Mouse (Mus musculus) lung, embryonic 15.5 days (tissue): Measurements from ENCODE around the gene Grin2a. TPM values are rescaled to one million over a fixed set of nuclear protein-coding genes. Genes with fewer than 3 reads are reported as not detected.
A peak's percentile ranks its signal among the peaks of the same experiment; 100 is the strongest.
"Not testable (repeated sequence)": the region's sequence is repeated elsewhere in the genome, so short reads cannot be mapped to it uniquely, and the experiment has no call there.

Experiments
- ATAC-seq: fragments of 200-750 bp; cut with Nextera tagmentation; 2 replicates; pipeline ENCODE4 v1.8.0; 2017; ENCODE audit warnings: moderate number of reproducible peaks, borderline replicate concordance; ENCODE audit not compliant: low FRiP score, low TSS enrichment; ENCODE audit errors: extremely low read depth
- H3K27ac ChIP-seq: fragments of 300-500 bp; sonication (generic); 2 replicates; pipeline ENCODE4 v1.5.1; 2015; ENCODE audit warnings: moderate library complexity, mild to moderate bottlenecking, inconsistent platforms
- H3K27me3 ChIP-seq: fragments of 300-500 bp; sonication (generic); 2 replicates; pipeline ENCODE4 v1.6.1; 2015; ENCODE audit warnings: inconsistent platforms
- H3K36me3 ChIP-seq: fragments of 300-500 bp; sonication (generic); 2 replicates; pipeline ENCODE4 v1.6.1; 2015; ENCODE audit warnings: inconsistent platforms
- H3K4me1 ChIP-seq: fragments of 300-500 bp; sonication (generic); 2 replicates; pipeline ENCODE4 v1.6.1; 2015; ENCODE audit warnings: inconsistent platforms
- H3K4me2 ChIP-seq: fragments of 300-500 bp; sonication (generic); 2 replicates; pipeline ENCODE4 v1.6.1; 2015; ENCODE audit warnings: inconsistent platforms, mild to moderate bottlenecking, moderate library complexity
- H3K4me3 ChIP-seq: fragments of 300-500 bp; sonication (generic); 2 replicates; pipeline ENCODE4 v1.5.1; 2015; ENCODE audit warnings: mild to moderate bottlenecking, inconsistent platforms
- H3K9ac ChIP-seq: fragments of 300-500 bp; sonication (generic); 2 replicates; pipeline ENCODE4 v1.6.1; 2015; ENCODE audit warnings: inconsistent platforms
- H3K9me3 ChIP-seq: fragments of 300-500 bp; sonication (generic); 2 replicates; pipeline ENCODE4 v1.6.1; 2016; ENCODE audit warnings: inconsistent platforms
- WGBS: fragments of 180-500 bp; shearing (Covaris S2); methylation state at CpG from one replicate; pipeline ENCODE4 v1.1.7; 2015; 5-methylcytosine and 5-hydroxymethylcytosine counted together
- polyA plus RNA-seq: library from polyadenylated mRNA; unstranded; fragments of >200 nt; fragmentation: Nextera tagmentation; extraction: Ambion mirVana; gene quantifications from 2 replicates; pipeline ENCODE4 v1.2.1, GENCODE M21; 2015

The Grin2a gene
- polyA plus RNA-seq, 1 experiment from 2014 or later: 0.41 TPM

- H3K4me2 ChIP-seq: no peak overlapping the region
These were observed 324.1 kb downstream of the Grin2a start for GRCm38 (mm10) chr16:9671222-9671621.

GRCm38 (mm10) chr16:9670750-9671161 lies 324.6 kb downstream of the Grin2a start:
- no peaks in the 10 kb centered on the region for H3K27me3 ChIP-seq
- H3K27ac ChIP-seq: no peak overlapping the region
- no peaks in the 10 kb centered on the region for H3K9me3 ChIP-seq
- H3K4me2 ChIP-seq: no peak overlapping the region
- no peaks in the 10 kb centered on the region for H3K4me1 ChIP-seq
- H3K9ac ChIP-seq: no peak overlapping the region
- peak; percentile 42; the same call in 1 of the 2 replicates for ATAC-seq
- H3K4me3 ChIP-seq: no peak overlapping the region
- 22% methylated on average over 6 of the region's 6 CpGs for WGBS
- no peaks in the 10 kb centered on the region for H3K36me3 ChIP-seq

More at GRCm38 (mm10) chr16:9671222-9671621, 324.1 kb downstream of the Grin2a start:
- H3K27me3 ChIP-seq: no peaks in the 10 kb centered on the region
- H3K27ac ChIP-seq: no peak overlapping the region
- no peak overlapping the region for H3K9ac ChIP-seq
- no peaks in the 10 kb centered on the region for H3K9me3 ChIP-seq
- no peaks in the 10 kb centered on the region for H3K4me1 ChIP-seq
- WGBS: 39% methylated on average over 1 of the region's 1 CpGs
- H3K36me3 ChIP-seq: no peaks in the 10 kb centered on the region
- no peak for ATAC-seq
- H3K4me3 ChIP-seq: no peak overlapping the region

DNA sequence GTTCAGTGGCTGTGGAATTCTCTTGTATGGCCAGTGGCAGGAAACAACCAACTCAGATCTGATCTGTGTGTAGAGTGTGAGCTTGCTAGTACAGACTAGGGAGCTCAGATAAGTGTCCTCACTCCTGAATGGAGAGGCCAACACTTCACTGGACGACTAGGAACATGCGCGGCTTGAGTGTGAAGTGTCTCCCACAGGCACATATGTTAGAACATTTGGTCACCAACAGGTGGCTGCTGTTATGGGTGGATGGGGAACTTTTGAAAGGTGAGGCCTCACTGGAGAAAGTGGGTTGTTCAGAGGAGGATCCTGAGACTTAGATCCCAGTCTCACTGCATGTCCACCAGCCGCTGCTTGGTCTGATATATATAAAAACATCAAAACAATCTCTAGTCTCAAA lies 329.5 kb downstream of the Grin2a start:
- no peak overlapping the region for H3K9ac ChIP-seq
- ATAC-seq: no peak
- H3K4me2 ChIP-seq: no peak overlapping the region
- H3K36me3 ChIP-seq: no peaks in the 10 kb centered on the region
- WGBS: 75% methylated on average over 4 of the region's 4 CpGs
- no peaks in the 10 kb centered on the region for H3K27me3 ChIP-seq
- H3K9me3 ChIP-seq: no peaks in the 10 kb centered on the region
- H3K4me3 ChIP-seq: no peak overlapping the region
- H3K4me1 ChIP-seq: no peaks in the 10 kb centered on the region
- H3K27ac ChIP-seq: no peak overlapping the region

GRCm38 (mm10) chr16:9664060-9664459 lies 331.3 kb downstream of the Grin2a start:
- no peaks in the 10 kb centered on the region for H3K4me1 ChIP-seq
- H3K4me2 ChIP-seq: no peak overlapping the region
- H3K27ac ChIP-seq: peak overlapping the region; percentile 54
- H3K27me3 ChIP-seq: no peaks in the 10 kb centered on the region
- H3K36me3 ChIP-seq: no peaks in the 10 kb centered on the region
- H3K9ac ChIP-seq: no peak overlapping the region
- 42% methylated on average over 3 of the region's 3 CpGs for WGBS
- ATAC-seq: peak; percentile 77; the same call in 1 of the 2 replicates
- no peaks in the 10 kb centered on the region for H3K9me3 ChIP-seq
- no peak overlapping the region for H3K4me3 ChIP-seq

- no peak overlapping the region for H3K4me3 ChIP-seq
- H3K27ac ChIP-seq: peak overlapping the region; percentile 54
- H3K9me3 ChIP-seq: no peaks in the 10 kb centered on the region
- H3K9ac ChIP-seq: no peak overlapping the region
- H3K27me3 ChIP-seq: no peaks in the 10 kb centered on the region
- H3K4me1 ChIP-seq: no peaks in the 10 kb centered on the region
- ATAC-seq: peak; percentile 33; the same call in 1 of the 2 replicates
- no peaks in the 10 kb centered on the region for H3K36me3 ChIP-seq
- 36% methylated on average over 2 of the region's 2 CpGs for WGBS
- H3K4me2 ChIP-seq: no peak overlapping the region
These were observed 331.9 kb downstream of the Grin2a start for GRCm38 (mm10) chr16:9663508-9663907.

- no peaks in the 10 kb centered on the region for H3K9me3 ChIP-seq
- H3K4me1 ChIP-seq: no peaks in the 10 kb centered on the region
- H3K9ac ChIP-seq: no peak overlapping the region
- WGBS: 88% methylated on average over 10 of the region's 10 CpGs
- H3K4me2 ChIP-seq: no peak overlapping the region
- no peak for ATAC-seq
- H3K27me3 ChIP-seq: no peaks in the 10 kb centered on the region
- H3K4me3 ChIP-seq: no peak overlapping the region
- no peak overlapping the region for H3K27ac ChIP-seq
- no peaks in the 10 kb centered on the region for H3K36me3 ChIP-seq
These were observed 369.5 kb downstream of the Grin2a start for GRCm38 (mm10) chr16:9625652-9626444.

DNA sequence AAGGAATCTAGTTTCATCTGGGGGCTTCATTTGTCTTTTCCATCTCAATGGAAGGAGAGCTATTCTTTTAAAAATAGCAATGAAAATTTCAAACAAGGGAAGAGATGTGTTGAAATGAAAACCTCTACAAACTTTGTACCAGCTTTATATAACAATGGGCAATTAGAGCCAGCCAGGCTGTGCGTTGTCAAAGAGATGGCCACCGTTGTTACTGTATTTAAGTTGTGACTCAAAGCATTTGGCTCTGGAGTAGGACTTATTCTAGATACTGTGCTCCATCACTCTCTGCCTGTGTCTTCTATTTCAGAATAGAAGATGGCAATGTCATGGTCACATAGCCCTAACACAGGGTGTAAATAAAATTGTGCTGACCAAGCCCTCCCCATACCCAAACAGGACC lies 371.0 kb downstream of the Grin2a start:
- Histone ChIP-seq H3K36me3 (no peaks in the 10 kb centered on the region), H3K4me1 (no peaks in the 10 kb centered on the region), H3K4me2 (no peak overlapping the region), H3K9ac (no peak overlapping the region), H3K27me3 (no peaks in the 10 kb centered on the region), H3K27ac (no peak overlapping the region), H3K9me3 (no peaks in the 10 kb centered on the region), H3K4me3 (no peak overlapping the region)
- 91% methylated on average over 2 of the region's 2 CpGs for WGBS
- no peak for ATAC-seq

- no peaks in the 10 kb centered on the region for H3K9me3 ChIP-seq
- WGBS: 66% methylated on average over 2 of the region's 2 CpGs
- no peak overlapping the region for H3K9ac ChIP-seq
- H3K27me3 ChIP-seq: no peaks in the 10 kb centered on the region
- ATAC-seq: no peak
- H3K27ac ChIP-seq: no peak overlapping the region
- H3K4me2 ChIP-seq: no peak overlapping the region
- no peaks in the 10 kb centered on the region for H3K4me1 ChIP-seq
- H3K4me3 ChIP-seq: no peak overlapping the region
- no peaks in the 10 kb centered on the region for H3K36me3 ChIP-seq
These were observed 377.2 kb downstream of the Grin2a start for GRCm38 (mm10) chr16:9618206-9618605.

DNA sequence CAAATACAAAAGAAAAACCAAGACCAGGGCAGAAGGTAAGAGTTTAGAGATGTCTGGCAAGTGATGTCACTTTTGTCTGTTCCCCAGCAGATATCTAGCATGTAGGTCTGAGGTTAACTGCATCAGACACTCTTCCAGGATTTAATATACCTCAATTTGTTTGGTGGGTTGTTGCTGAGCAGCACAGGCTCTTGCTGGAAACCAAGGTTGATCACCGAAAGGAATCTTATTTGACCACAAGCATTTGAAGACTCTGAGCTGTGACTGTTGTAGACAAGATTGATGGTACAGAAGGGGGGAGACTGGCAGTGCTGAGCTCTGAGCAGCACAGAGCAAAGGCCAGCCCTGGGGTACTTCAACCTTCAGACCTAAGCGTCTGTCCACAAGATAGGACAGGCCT lies 378.1 kb downstream of the Grin2a start:
- Histone ChIP-seq H3K9ac (no peak overlapping the region), H3K4me2 (no peak overlapping the region), H3K36me3 (no peaks in the 10 kb centered on the region), H3K9me3 (no peaks in the 10 kb centered on the region), H3K27me3 (no peaks in the 10 kb centered on the region), H3K27ac (no peak overlapping the region), H3K4me3 (no peak overlapping the region), H3K4me1 (no peaks in the 10 kb centered on the region)
- no peak for ATAC-seq
- WGBS: 60% methylated on average over 2 of the region's 2 CpGs

DNA sequence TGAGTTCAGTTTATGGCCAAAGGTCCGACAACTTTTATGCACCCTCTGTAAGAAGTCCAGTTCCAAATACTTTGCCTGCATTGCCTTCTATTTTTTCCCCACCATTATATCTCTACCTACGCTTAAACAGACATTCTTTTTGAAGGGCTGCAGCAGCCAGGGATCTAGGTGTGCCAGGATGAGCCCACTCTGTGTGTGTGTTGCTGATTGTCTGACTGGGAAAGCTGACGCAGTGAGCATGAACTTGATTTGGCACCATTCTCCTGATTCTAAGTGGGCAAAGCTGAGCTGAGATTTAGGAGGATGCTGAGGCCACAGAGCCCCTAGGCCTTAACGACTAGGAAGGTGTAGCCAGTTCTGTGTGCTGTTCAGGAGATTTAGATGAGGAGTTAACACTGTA lies 378.6 kb downstream of the Grin2a start:
- H3K27me3 ChIP-seq: no peaks in the 10 kb centered on the region
- no peaks in the 10 kb centered on the region for H3K4me1 ChIP-seq
- H3K36me3 ChIP-seq: no peaks in the 10 kb centered on the region
- 74% methylated on average over 4 of the region's 4 CpGs for WGBS
- no peak for ATAC-seq
- no peak overlapping the region for H3K9ac ChIP-seq
- no peaks in the 10 kb centered on the region for H3K9me3 ChIP-seq
- no peak overlapping the region for H3K27ac ChIP-seq
- no peak overlapping the region for H3K4me3 ChIP-seq
- no peak overlapping the region for H3K4me2 ChIP-seq

DNA sequence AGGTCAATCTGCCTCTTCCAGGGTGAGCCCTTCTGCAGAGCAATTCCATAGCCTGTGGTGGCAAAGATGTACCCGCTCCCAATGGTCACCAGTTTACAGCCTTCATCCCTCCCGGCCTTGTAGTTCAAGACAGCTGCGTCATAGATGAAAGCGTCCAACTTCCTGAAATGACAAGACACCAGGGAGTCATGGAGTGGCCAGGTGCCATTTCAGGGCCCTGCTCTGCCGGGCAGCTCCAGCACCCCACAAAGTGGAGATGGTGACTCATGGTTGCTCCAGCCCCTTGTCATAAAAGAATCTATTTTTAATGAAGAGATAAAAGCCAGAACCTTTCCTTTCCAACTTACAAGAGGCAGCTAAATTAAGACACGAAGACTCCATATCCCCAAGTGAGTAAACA lies 382.8 kb downstream of the Grin2a start:
- not testable (repeated sequence) for H3K9me3 ChIP-seq, ATAC-seq, H3K4me3 ChIP-seq, H3K36me3 ChIP-seq, H3K9ac ChIP-seq, H3K4me2 ChIP-seq, H3K27me3 ChIP-seq, H3K4me1 ChIP-seq, H3K27ac ChIP-seq
- WGBS: 80% methylated on average over 6 of the region's 6 CpGs

GRCm38 (mm10) chr16:9607432-9607831 lies 387.9 kb downstream of the Grin2a start:
- no peak overlapping the region for H3K4me2 ChIP-seq
- no peak overlapping the region for H3K9ac ChIP-seq
- no peaks in the 10 kb centered on the region for H3K36me3 ChIP-seq
- 47% methylated on average over 2 of the region's 2 CpGs for WGBS
- no peaks in the 10 kb centered on the region for H3K9me3 ChIP-seq
- H3K4me1 ChIP-seq: no peaks in the 10 kb centered on the region
- no peak overlapping the region for H3K4me3 ChIP-seq
- no peak for ATAC-seq
- no peaks in the 10 kb centered on the region for H3K27me3 ChIP-seq
- no peak overlapping the region for H3K27ac ChIP-seq
